Mouse (Mus musculus): ENCODE data around the gene Fuca1. TPM values are rescaled to one million over a fixed set of nuclear protein-coding genes. Genes with fewer than 3 reads are reported as not detected.
A peak's percentile ranks its signal among the peaks of the same experiment; 100 is the strongest.
"Not testable (repeated sequence)": the region's sequence is repeated elsewhere in the genome, so short reads cannot be mapped to it uniquely, and the experiment has no call there.

The Fuca1 gene
- polyA plus RNA-seq, 1 experiment from 2014 or later: 239 TPM

- H3K36me3 ChIP-seq (ENCODE audit: inconsistent target): peaks cover 57% of the 10 kb centered on the region
- H3K27ac ChIP-seq: no peak overlapping the region
- no peak overlapping the region for H3K4me3 ChIP-seq (ENCODE audit: inconsistent target)
- peaks cover 28% of the 10 kb centered on the region for H3K79me2 ChIP-seq (ENCODE audit: inconsistent target)
- WGBS (ENCODE audit: missing documents): 100% methylated on average over 2 of the region's 2 CpGs
Observed at GRCm38 (mm10) chr4:135924418-135924817, 3.9 kb downstream of the Fuca1 start.

GRCm38 (mm10) chr4:135925341-135925740 lies 4.8 kb downstream of the Fuca1 start:
- WGBS (ENCODE audit: missing documents): 91% methylated on average over 5 of the region's 5 CpGs
- Histone ChIP-seq H3K4me3 (ENCODE audit: inconsistent target) (no peak overlapping the region), H3K79me2 (ENCODE audit: inconsistent target) (peaks cover 28% of the 10 kb centered on the region), H3K27ac (no peak overlapping the region), H3K36me3 (ENCODE audit: inconsistent target) (peaks cover 66% of the 10 kb centered on the region)

GRCm38 (mm10) chr4:135926195-135926808 lies 5.8 kb downstream of the Fuca1 start:
- Histone ChIP-seq H3K36me3 (ENCODE audit: inconsistent target) (peaks cover 75% of the 10 kb centered on the region), H3K27ac (no peak overlapping the region), H3K4me3 (ENCODE audit: inconsistent target) (no peak overlapping the region), H3K79me2 (ENCODE audit: inconsistent target) (peaks cover 20% of the 10 kb centered on the region)
- 97% methylated on average over 9 of the region's 10 CpGs for WGBS (ENCODE audit: missing documents)

- peaks cover 14% of the 10 kb centered on the region for H3K79me2 ChIP-seq (ENCODE audit: inconsistent target)
- no peak overlapping the region for H3K4me3 ChIP-seq (ENCODE audit: inconsistent target)
- no peak overlapping the region for H3K27ac ChIP-seq
- 100% methylated on average over 1 of the region's 3 CpGs for WGBS (ENCODE audit: missing documents)
- peaks cover 81% of the 10 kb centered on the region for H3K36me3 ChIP-seq (ENCODE audit: inconsistent target)
Observed at GRCm38 (mm10) chr4:135926861-135927260, 6.3 kb downstream of the Fuca1 start.

- WGBS (ENCODE audit: missing documents): 91% methylated on average over 9 of the region's 9 CpGs
- no peak overlapping the region for H3K27ac ChIP-seq
- H3K36me3 ChIP-seq (ENCODE audit: inconsistent target): peaks cover 88% of the 10 kb centered on the region
- no peaks in the 10 kb centered on the region; the same call in 1 of the 2 replicates for H3K79me2 ChIP-seq (ENCODE audit: inconsistent target)
- H3K4me3 ChIP-seq (ENCODE audit: inconsistent target): no peak overlapping the region
Observed at GRCm38 (mm10) chr4:135928376-135928775, 7.8 kb downstream of the Fuca1 start.

GRCm38 (mm10) chr4:135929405-135929804 lies 8.9 kb downstream of the Fuca1 start:
- Histone ChIP-seq H3K36me3 (ENCODE audit: inconsistent target) (peaks cover 91% of the 10 kb centered on the region), H3K27ac (no peak overlapping the region), H3K79me2 (ENCODE audit: inconsistent target) (no peaks in the 10 kb centered on the region; the same call in 1 of the 2 replicates), H3K4me3 (ENCODE audit: inconsistent target) (no peak overlapping the region)
- WGBS (ENCODE audit: missing documents): 98% methylated on average over 5 of the region's 5 CpGs

- Histone ChIP-seq H3K27ac (no peak overlapping the region), H3K36me3 (ENCODE audit: inconsistent target) (peaks cover 95% of the 10 kb centered on the region), H3K79me2 (ENCODE audit: inconsistent target) (no peaks in the 10 kb centered on the region; the same call in 1 of the 2 replicates), H3K4me3 (ENCODE audit: inconsistent target) (no peak overlapping the region)
- 96% methylated on average over 9 of the region's 9 CpGs for WGBS (ENCODE audit: missing documents)
Observed at GRCm38 (mm10) chr4:135929828-135930227, 9.3 kb downstream of the Fuca1 start.

- Histone ChIP-seq H3K27ac (no peak overlapping the region), H3K36me3 (ENCODE audit: inconsistent target) (peaks cover 93% of the 10 kb centered on the region), H3K4me3 (ENCODE audit: inconsistent target) (no peak overlapping the region), H3K79me2 (ENCODE audit: inconsistent target) (no peaks in the 10 kb centered on the region; the same call in 1 of the 2 replicates)
- 93% methylated on average over 8 of the region's 8 CpGs for WGBS (ENCODE audit: missing documents)
Observed at GRCm38 (mm10) chr4:135930239-135930638, 9.7 kb downstream of the Fuca1 start.

GRCm38 (mm10) chr4:135931832-135932231 lies 11.3 kb downstream of the Fuca1 start:
- Histone ChIP-seq H3K36me3 (ENCODE audit: inconsistent target) (peaks cover 84% of the 10 kb centered on the region), H3K27ac (no peak overlapping the region)
- 95% methylated on average over 4 of the region's 5 CpGs for WGBS (ENCODE audit: missing documents)

GRCm38 (mm10) chr4:135934708-135935500 lies 14.4 kb downstream of the Fuca1 start:
- WGBS (ENCODE audit: missing documents): 87% methylated on average over 8 of the region's 12 CpGs
- no peak overlapping the region for H3K27ac ChIP-seq
- H3K4me3 ChIP-seq (ENCODE audit: inconsistent target): no peak overlapping the region
- H3K36me3 ChIP-seq (ENCODE audit: inconsistent target): peaks cover 84% of the 10 kb centered on the region
- no peaks in the 10 kb centered on the region for H3K79me2 ChIP-seq (ENCODE audit: inconsistent target)

More at GRCm38 (mm10) chr4:135931832-135932231, 11.3 kb downstream of the Fuca1 start:
- no peaks in the 10 kb centered on the region for H3K79me2 ChIP-seq (ENCODE audit: inconsistent target)
- no peak overlapping the region for H3K4me3 ChIP-seq (ENCODE audit: inconsistent target)

- no peaks in the 10 kb centered on the region for H3K79me2 ChIP-seq (ENCODE audit: inconsistent target)
Observed at GRCm38 (mm10) chr4:135935502-135935901, 15.0 kb downstream of the Fuca1 start.

GRCm38 (mm10) chr4:135938858-135939257 lies 18.3 kb downstream of the Fuca1 start:
- no peaks in the 10 kb centered on the region for H3K79me2 ChIP-seq (ENCODE audit: inconsistent target)
- no peak overlapping the region for H3K27ac ChIP-seq
- H3K36me3 ChIP-seq (ENCODE audit: inconsistent target): peaks cover 55% of the 10 kb centered on the region
- no peak overlapping the region for H3K4me3 ChIP-seq (ENCODE audit: inconsistent target)
- WGBS (ENCODE audit: missing documents): 96% methylated on average over 7 of the region's 7 CpGs

More at GRCm38 (mm10) chr4:135935502-135935901, 15.0 kb downstream of the Fuca1 start:
- Histone ChIP-seq H3K36me3 (ENCODE audit: inconsistent target) (peaks cover 82% of the 10 kb centered on the region), H3K27ac (no peak overlapping the region), H3K4me3 (ENCODE audit: inconsistent target) (no peak overlapping the region)
- WGBS (ENCODE audit: missing documents): 95% methylated on average over 5 of the region's 5 CpGs

- H3K4me3 ChIP-seq (ENCODE audit: inconsistent target); H3K79me2 ChIP-seq (ENCODE audit: inconsistent target): not testable (repeated sequence)
- WGBS (ENCODE audit: missing documents): 96% methylated on average over 8 of the region's 8 CpGs
- Histone ChIP-seq H3K27ac (peak overlapping the region; percentile 89; the same call in 1 of the 2 replicates), H3K36me3 (ENCODE audit: inconsistent target) (peaks cover 46% of the 10 kb centered on the region)
Observed at GRCm38 (mm10) chr4:135941026-135941425, 20.5 kb downstream of the Fuca1 start.

GRCm38 (mm10) chr4:135942193-135942592 lies 21.7 kb downstream of the Fuca1 start:
- peak overlapping the region; percentile 89 for H3K27ac ChIP-seq
- no peak overlapping the region for H3K4me3 ChIP-seq (ENCODE audit: inconsistent target)
- 30% methylated on average over 6 of the region's 6 CpGs for WGBS (ENCODE audit: missing documents)
- H3K79me2 ChIP-seq (ENCODE audit: inconsistent target): peaks cover 10% of the 10 kb centered on the region
- H3K36me3 ChIP-seq (ENCODE audit: inconsistent target): peaks cover 35% of the 10 kb centered on the region

- peaks cover 22% of the 10 kb centered on the region for H3K79me2 ChIP-seq (ENCODE audit: inconsistent target)
- no peak overlapping the region for H3K4me3 ChIP-seq (ENCODE audit: inconsistent target)
- WGBS (ENCODE audit: missing documents): 71% methylated on average over 4 of the region's 4 CpGs
- peaks cover 25% of the 10 kb centered on the region for H3K36me3 ChIP-seq (ENCODE audit: inconsistent target)
- H3K27ac ChIP-seq: peak overlapping the region; percentile 89
Observed at GRCm38 (mm10) chr4:135943389-135943788, 22.9 kb downstream of the Fuca1 start.
